Mouse (Mus musculus) neural tube, embryonic 15.5 days (tissue): ENCODE results near the gene Gm37419. TPM values are rescaled to one million over a fixed set of nuclear protein-coding genes. Genes with fewer than 3 reads are reported as not detected.

Experiments
- ATAC-seq: fragments of 200-750 bp; cut with Nextera tagmentation; 2 replicates; pipeline ENCODE4 v1.8.0; 2017; ENCODE audit warnings: mild to moderate bottlenecking, moderate TSS enrichment, moderate library complexity; ENCODE audit not compliant: low FRiP score
- H3K27ac ChIP-seq: fragments of 300-500 bp; sonication (generic); replicated peaks from 2 replicates; pipeline ENCODE4 v1.5.1; 2015; ENCODE audit warnings: mild to moderate bottlenecking, inconsistent platforms
- H3K27me3 ChIP-seq: fragments of 300-500 bp; sonication (generic); replicated peaks from 2 replicates; pipeline ENCODE4 v1.6.1; 2015; ENCODE audit warnings: inconsistent platforms
- H3K36me3 ChIP-seq: fragments of 300-500 bp; sonication (generic); 2 replicates; pipeline ENCODE4 v1.6.1; 2015; ENCODE audit warnings: inconsistent platforms
- H3K4me1 ChIP-seq: fragments of 300-500 bp; sonication (generic); 2 replicates; pipeline ENCODE4 v1.6.1; 2015; ENCODE audit warnings: inconsistent platforms
- H3K4me2 ChIP-seq: fragments of 300-500 bp; sonication (generic); 2 replicates; pipeline ENCODE4 v1.6.1; 2015; ENCODE audit warnings: inconsistent platforms, mild to moderate bottlenecking, moderate library complexity
- H3K4me3 ChIP-seq: fragments of 300-500 bp; sonication (generic); replicated peaks from 2 replicates; pipeline ENCODE4 v1.5.1; 2015; ENCODE audit warnings: mild to moderate bottlenecking, inconsistent platforms
- H3K9ac ChIP-seq: fragments of 300-500 bp; sonication (generic); replicated peaks from 2 replicates; pipeline ENCODE4 v1.6.1; 2015; ENCODE audit warnings: mild to moderate bottlenecking, inconsistent platforms
- H3K9me3 ChIP-seq: fragments of 300-500 bp; sonication (generic); replicated peaks from 2 replicates; pipeline ENCODE4 v1.6.1; 2016; ENCODE audit warnings: inconsistent platforms
- WGBS: fragments of 180-500 bp; shearing (Covaris S2); methylation state at CpG from one replicate; pipeline ENCODE4 v1.1.7; 2015; ENCODE audit warnings: mixed read lengths; 5-methylcytosine and 5-hydroxymethylcytosine counted together
- polyA plus RNA-seq: library from polyadenylated mRNA; unstranded; fragments of >200 nt; fragmentation: Nextera tagmentation; extraction: Ambion mirVana; gene quantifications from 2 replicates; pipeline ENCODE4 v1.2.1, GENCODE M21; 2015

Gene Gm37419
- polyA plus RNA-seq, 1 experiment from 2014 or later = not detected

DNA sequence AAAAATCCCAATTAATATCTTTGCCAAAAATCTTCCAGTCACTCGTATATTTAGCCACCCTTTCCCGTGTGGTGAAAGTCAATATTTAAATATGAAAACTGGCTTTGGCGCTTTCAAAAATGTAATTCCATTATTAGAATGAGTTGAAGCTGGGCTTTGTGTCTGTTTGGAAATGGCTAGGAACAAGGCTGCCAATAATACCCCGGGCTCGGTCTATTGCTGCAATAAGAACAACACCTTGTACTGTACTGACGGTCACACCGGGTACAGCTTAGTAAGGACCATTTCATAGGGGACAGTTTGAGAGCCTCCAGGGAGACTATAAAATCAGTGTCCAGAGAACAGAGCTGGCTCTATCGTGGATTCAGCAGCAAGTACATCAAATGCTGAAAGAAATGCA, 17.6 kb downstream of the Gm37419 start:
- Histone ChIP-seq H3K4me2 (no peak overlapping the region), H3K9me3 (no peaks in the 10 kb centered on the region), H3K27ac (no peak overlapping the region), H3K4me1 (no peaks in the 10 kb centered on the region), H3K9ac (no peak overlapping the region), H3K27me3 (no peaks in the 10 kb centered on the region), H3K36me3 (no peaks in the 10 kb centered on the region), H3K4me3 (no peak overlapping the region)
- 77% methylated on average over 8 of the region's 8 CpGs for WGBS
- ATAC-seq = no peak

DNA sequence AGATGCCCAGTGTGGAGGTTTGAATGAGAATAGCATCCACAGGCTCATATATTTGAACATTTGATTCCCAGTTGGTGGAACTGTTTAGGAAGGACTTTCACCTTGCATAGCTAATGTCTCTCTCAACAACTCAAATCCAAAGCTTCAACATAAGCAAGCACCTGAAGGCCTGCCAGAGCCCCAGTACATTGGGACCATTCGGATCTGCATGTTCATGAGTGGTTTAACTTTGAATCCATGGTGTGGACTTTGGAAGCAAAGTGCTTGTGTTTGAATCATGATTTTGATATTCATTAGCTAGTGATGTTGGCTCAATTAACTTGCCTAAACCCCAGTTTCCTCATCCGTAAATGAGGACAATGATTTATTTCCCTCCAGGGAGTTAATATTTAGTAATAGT, 21.6 kb downstream of the Gm37419 start:
- Histone ChIP-seq H3K4me3 (no peak overlapping the region), H3K9me3 (no peaks in the 10 kb centered on the region), H3K9ac (no peak overlapping the region), H3K4me2 (no peak overlapping the region), H3K27ac (no peak overlapping the region), H3K4me1 (no peaks in the 10 kb centered on the region), H3K27me3 (no peaks in the 10 kb centered on the region), H3K36me3 (no peaks in the 10 kb centered on the region)
- 91% methylated on average over 2 of the region's 2 CpGs for WGBS
- ATAC-seq = no peak

GRCm38 (mm10) chr16:24011306-24011705, 23.0 kb downstream of the Gm37419 start:
- no peak overlapping the region for H3K27ac ChIP-seq
- no peak for ATAC-seq
- 65% methylated on average over 3 of the region's 3 CpGs for WGBS
- no peak overlapping the region for H3K4me3 ChIP-seq
- H3K27me3 ChIP-seq = no peaks in the 10 kb centered on the region
- no peak overlapping the region for H3K9ac ChIP-seq
- H3K4me2 ChIP-seq = no peak overlapping the region
- no peaks in the 10 kb centered on the region for H3K9me3 ChIP-seq
- no peaks in the 10 kb centered on the region for H3K36me3 ChIP-seq
- H3K4me1 ChIP-seq = peaks cover 3% of the 10 kb centered on the region; the same call in 1 of the 2 replicates

GRCm38 (mm10) chr16:24012066-24012465, 23.8 kb downstream of the Gm37419 start:
- Histone ChIP-seq H3K4me3 (no peak overlapping the region), H3K27me3 (no peaks in the 10 kb centered on the region), H3K4me2 (no peak overlapping the region), H3K9ac (no peak overlapping the region), H3K9me3 (no peaks in the 10 kb centered on the region), H3K27ac (no peak overlapping the region), H3K36me3 (no peaks in the 10 kb centered on the region), H3K4me1 (peaks cover 3% of the 10 kb centered on the region; the same call in 1 of the 2 replicates)
- ATAC-seq = no peak
- 62% methylated on average over 3 of the region's 3 CpGs for WGBS

- 94% methylated on average over 3 of the region's 3 CpGs for WGBS
- Histone ChIP-seq H3K9me3 (no peaks in the 10 kb centered on the region), H3K4me2 (no peak overlapping the region), H3K4me1 (peaks cover 3% of the 10 kb centered on the region; the same call in 1 of the 2 replicates), H3K27ac (no peak overlapping the region), H3K36me3 (no peaks in the 10 kb centered on the region), H3K9ac (no peak overlapping the region), H3K27me3 (no peaks in the 10 kb centered on the region), H3K4me3 (no peak overlapping the region)
- ATAC-seq = no peak
These were observed 26.1 kb downstream of the Gm37419 start for GRCm38 (mm10) chr16:24014378-24014777.

DNA sequence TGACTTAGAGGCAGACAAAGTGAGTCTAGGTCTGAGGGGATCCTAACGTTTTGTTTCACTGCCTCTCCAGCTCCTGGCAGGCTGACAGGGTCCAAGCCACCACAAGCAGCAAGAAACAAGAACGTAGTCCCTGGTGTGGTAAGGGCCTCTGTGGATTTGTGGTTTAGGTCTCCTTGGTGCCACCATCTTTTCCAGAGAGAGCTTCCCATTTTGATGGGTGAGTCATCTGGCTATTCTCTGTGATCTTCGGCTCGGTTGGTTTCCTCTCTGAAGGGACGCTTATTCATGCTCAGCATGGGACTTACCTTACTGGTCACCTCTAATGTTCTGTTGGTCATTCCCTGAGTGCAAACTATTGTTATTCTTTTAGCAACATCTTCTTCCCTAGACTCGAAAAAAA, 28.0 kb downstream of the Gm37419 start:
- Histone ChIP-seq H3K9ac (no peak overlapping the region), H3K9me3 (no peaks in the 10 kb centered on the region), H3K4me1 (peaks cover 3% of the 10 kb centered on the region; the same call in 1 of the 2 replicates), H3K4me2 (no peak overlapping the region), H3K36me3 (no peaks in the 10 kb centered on the region), H3K27ac (no peak overlapping the region), H3K4me3 (no peak overlapping the region), H3K27me3 (no peaks in the 10 kb centered on the region)
- WGBS = 49% methylated on average over 6 of the region's 6 CpGs
- ATAC-seq = no peak

GRCm38 (mm10) chr16:24016742-24017141, 28.5 kb downstream of the Gm37419 start:
- no peak for ATAC-seq
- Histone ChIP-seq H3K27me3 (no peaks in the 10 kb centered on the region), H3K27ac (no peak overlapping the region), H3K4me1 (peaks cover 3% of the 10 kb centered on the region; the same call in 1 of the 2 replicates), H3K9me3 (no peaks in the 10 kb centered on the region), H3K4me2 (no peak overlapping the region), H3K9ac (no peak overlapping the region), H3K4me3 (no peak overlapping the region), H3K36me3 (no peaks in the 10 kb centered on the region)
- WGBS = 77% methylated on average over 5 of the region's 5 CpGs

GRCm38 (mm10) chr16:24021722-24022121, 33.4 kb downstream of the Gm37419 start:
- no peaks in the 10 kb centered on the region for H3K36me3 ChIP-seq
- no peaks in the 10 kb centered on the region for H3K27me3 ChIP-seq
- H3K4me1 ChIP-seq = no peaks in the 10 kb centered on the region
- H3K27ac ChIP-seq = no peak overlapping the region
- ATAC-seq = no peak
- no peak overlapping the region for H3K9ac ChIP-seq
- H3K9me3 ChIP-seq = no peaks in the 10 kb centered on the region
- 69% methylated on average over 1 of the region's 1 CpGs for WGBS
- H3K4me3 ChIP-seq = no peak overlapping the region
- no peak overlapping the region for H3K4me2 ChIP-seq

DNA sequence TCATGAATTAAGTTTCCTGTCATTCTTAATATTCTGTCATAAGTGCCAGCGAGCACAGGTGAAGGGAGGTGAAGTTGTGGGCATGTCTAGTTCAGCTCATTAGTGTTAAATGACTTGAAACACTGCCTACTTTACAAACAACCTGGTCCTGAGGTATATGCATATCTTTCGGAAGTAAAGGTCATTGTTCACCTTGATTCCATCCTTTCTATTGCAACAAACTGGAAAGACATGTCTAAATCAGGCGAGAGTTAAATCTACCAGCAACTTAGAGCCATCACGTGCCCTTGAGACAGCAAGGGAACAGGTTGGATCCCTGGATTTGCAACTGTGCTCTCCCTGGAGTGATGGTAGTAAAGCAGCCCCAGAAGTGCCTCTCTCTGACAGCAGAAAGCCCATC, 34.3 kb downstream of the Gm37419 start:
- no peak overlapping the region for H3K9ac ChIP-seq

DNA sequence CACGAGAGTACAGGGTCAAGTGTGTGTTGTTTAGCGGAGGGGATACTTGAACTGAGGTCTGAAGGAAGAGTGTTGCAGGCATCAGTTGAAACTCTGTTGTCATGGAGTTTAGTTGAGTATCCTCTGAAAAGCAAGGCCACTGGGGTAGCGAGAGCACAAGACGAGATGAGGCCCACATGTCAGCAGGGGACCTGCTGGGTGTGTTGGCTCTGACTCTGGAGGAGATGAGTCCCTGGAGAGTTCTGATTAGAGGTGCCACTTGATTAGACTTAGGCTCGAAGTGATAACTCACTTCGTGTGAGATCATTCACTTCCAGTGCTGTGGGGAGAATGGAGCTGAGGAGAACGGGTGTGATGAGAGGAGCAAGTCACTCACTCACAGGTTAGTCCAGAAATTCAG, 37.2 kb downstream of the Gm37419 start:
- Histone ChIP-seq H3K36me3 (no peaks in the 10 kb centered on the region), H3K4me1 (no peaks in the 10 kb centered on the region), H3K4me3 (no peak overlapping the region), H3K9ac (no peak overlapping the region), H3K27ac (no peak overlapping the region), H3K4me2 (no peak overlapping the region), H3K9me3 (no peaks in the 10 kb centered on the region), H3K27me3 (no peaks in the 10 kb centered on the region)
- ATAC-seq = no peak
- 81% methylated on average over 7 of the region's 7 CpGs for WGBS

More for the DNA sequence above, 34.3 kb downstream of the Gm37419 start:
- WGBS = 90% methylated on average over 4 of the region's 4 CpGs
- H3K9me3 ChIP-seq = no peaks in the 10 kb centered on the region
- H3K36me3 ChIP-seq = no peaks in the 10 kb centered on the region
- H3K27ac ChIP-seq = no peak overlapping the region
- H3K4me1 ChIP-seq = no peaks in the 10 kb centered on the region
- ATAC-seq = no peak
- H3K27me3 ChIP-seq = no peaks in the 10 kb centered on the region
- H3K4me2 ChIP-seq = no peak overlapping the region
- no peak overlapping the region for H3K4me3 ChIP-seq

- Histone ChIP-seq H3K9ac (no peak overlapping the region), H3K27me3 (no peaks in the 10 kb centered on the region), H3K4me3 (no peak overlapping the region), H3K36me3 (no peaks in the 10 kb centered on the region), H3K4me2 (no peak overlapping the region), H3K27ac (no peak overlapping the region), H3K9me3 (no peaks in the 10 kb centered on the region), H3K4me1 (no peaks in the 10 kb centered on the region)
- no peak for ATAC-seq
- WGBS = 76% methylated on average over 2 of the region's 2 CpGs
These were observed 41.8 kb downstream of the Gm37419 start for GRCm38 (mm10) chr16:24029965-24030672.

- no peak for ATAC-seq
- 93% methylated on average over 5 of the region's 5 CpGs for WGBS
These were observed 45.0 kb downstream of the Gm37419 start for GRCm38 (mm10) chr16:24033259-24033658.

More at GRCm38 (mm10) chr16:24033259-24033658, 45.0 kb downstream of the Gm37419 start:
- Histone ChIP-seq H3K9ac (no peak overlapping the region), H3K27ac (no peak overlapping the region), H3K9me3 (no peaks in the 10 kb centered on the region), H3K27me3 (no peaks in the 10 kb centered on the region), H3K4me2 (no peak overlapping the region), H3K4me1 (no peaks in the 10 kb centered on the region), H3K36me3 (no peaks in the 10 kb centered on the region), H3K4me3 (no peak overlapping the region)
